Mouse (Mus musculus) E14TG2a.4 (cell line): ENCODE data around the gene Aff4.

Source experiments
- CTCF ChIP-seq: conservative IDR thresholded peaks from 2 replicates; pipeline ENCODE4 v1.5.1; 2014; ENCODE audit warnings: low read length
- NANOG ChIP-seq: IDR thresholded peaks from 2 replicates; pipeline ENCODE4 v1.6.1; 2014; ENCODE audit warnings: borderline replicate concordance, low read length, mixed read lengths

DNA sequence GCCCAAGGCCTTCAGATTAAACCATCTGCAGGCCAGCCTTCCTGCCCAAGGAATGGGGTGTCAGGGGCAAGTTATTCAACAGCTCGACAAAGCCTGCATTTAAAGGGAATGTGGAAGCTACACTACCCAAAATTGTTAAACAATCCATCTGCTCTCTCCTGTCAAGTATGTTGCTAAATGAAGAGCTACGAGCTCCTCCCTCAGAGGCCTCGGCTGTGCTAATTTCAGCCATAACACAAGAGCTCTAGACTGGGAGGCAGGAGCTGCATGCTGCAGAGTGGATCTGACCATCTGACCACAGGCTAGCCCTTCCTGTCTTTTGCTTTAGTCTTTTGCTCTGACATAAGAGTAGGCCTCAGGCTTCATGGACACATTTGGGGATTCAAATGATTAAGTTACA lies 74.6 kb downstream of the Aff4 start:
- TF ChIP-seq CTCF (no peak), NANOG (no peak)
